Mouse (Mus musculus): Measurements from ENCODE around the gene Spata46. TPM values are rescaled to one million over a fixed set of nuclear protein-coding genes. Genes with fewer than 3 reads are reported as not detected.

The Spata46 gene
- polyA plus RNA-seq, 1 experiment from 2014 or later = 2.0 TPM

DNA sequence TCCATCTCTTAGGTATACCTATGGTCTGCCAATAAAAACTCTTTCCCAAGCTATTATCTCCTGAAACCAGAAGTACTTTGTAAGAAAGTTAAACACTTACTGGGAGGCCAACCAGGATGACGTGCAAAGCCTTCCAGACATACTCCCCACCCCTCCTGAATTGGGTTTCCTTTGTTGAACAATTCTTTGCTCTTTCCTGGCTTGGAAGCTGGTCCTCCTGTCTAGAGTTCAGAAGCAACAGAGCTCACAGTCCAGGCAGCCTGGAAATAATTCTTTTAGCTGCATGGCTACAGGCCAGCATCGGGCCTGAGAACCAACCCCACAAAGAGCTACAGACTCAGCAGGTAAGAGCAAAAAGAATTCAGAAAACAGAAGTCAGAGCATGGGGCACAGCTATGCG lies 37.7 kb downstream of the Spata46 start:
- no peaks in the 10 kb centered on the region for H3K36me3 ChIP-seq
- no peak overlapping the region for H3K4me2 ChIP-seq (replicated peaks)
- H3K27me3 ChIP-seq (replicated peaks) = no peaks in the 10 kb centered on the region
- WGBS = 81% methylated on average over 3 of the region's 3 CpGs
- no peak overlapping the region for H3K27ac ChIP-seq
- no peaks in the 10 kb centered on the region for H3K9me3 ChIP-seq
- H3K4me1 ChIP-seq = no peaks in the 10 kb centered on the region
- ATAC-seq (ENCODE audit: low FRiP score, low read depth) = no peak
- no peak overlapping the region for H3K9ac ChIP-seq
- no peak overlapping the region for H3K4me3 ChIP-seq

DNA sequence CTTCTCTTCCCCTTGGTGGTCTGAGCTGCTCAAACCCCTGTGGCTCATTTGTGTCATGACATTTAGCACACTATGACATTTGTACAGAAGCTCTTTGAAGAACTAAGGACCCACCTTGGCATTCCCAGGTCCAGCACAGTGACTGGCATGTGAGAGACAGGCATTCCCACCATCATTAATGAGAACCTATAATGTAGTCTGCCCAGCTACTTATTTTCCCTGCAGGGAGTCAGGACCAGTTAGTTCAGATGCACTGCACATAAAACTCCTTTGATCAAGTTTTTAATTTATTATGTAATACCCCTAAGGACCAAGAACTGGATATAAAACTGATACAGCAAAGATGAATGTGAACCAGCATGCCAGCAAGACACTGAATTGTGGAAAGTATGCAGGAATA lies 42.5 kb downstream of the Spata46 start:
- Histone ChIP-seq H3K9ac (no peak overlapping the region), H3K4me3 (no peak overlapping the region), H3K27ac (no peak overlapping the region), H3K4me2 (replicated peaks) (no peak overlapping the region), H3K36me3 (no peaks in the 10 kb centered on the region), H3K4me1 (no peaks in the 10 kb centered on the region), H3K9me3 (no peaks in the 10 kb centered on the region), H3K27me3 (replicated peaks) (no peaks in the 10 kb centered on the region)
- no peak for ATAC-seq (ENCODE audit: low FRiP score, low read depth)

- no peaks in the 10 kb centered on the region for H3K9me3 ChIP-seq
- H3K4me2 ChIP-seq (replicated peaks) = no peak overlapping the region
- WGBS = 80% methylated on average over 3 of the region's 3 CpGs
- H3K27me3 ChIP-seq (replicated peaks) = no peaks in the 10 kb centered on the region
- H3K27ac ChIP-seq = no peak overlapping the region
- H3K36me3 ChIP-seq = no peaks in the 10 kb centered on the region
- H3K9ac ChIP-seq = no peak overlapping the region
- no peak overlapping the region for H3K4me3 ChIP-seq
- no peak for ATAC-seq (ENCODE audit: low FRiP score, low read depth)
- H3K4me1 ChIP-seq = no peaks in the 10 kb centered on the region
These were observed 44.7 kb downstream of the Spata46 start for GRCm38 (mm10) chr1:170353335-170353734.

- no peaks in the 10 kb centered on the region for H3K4me1 ChIP-seq
- 79% methylated on average over 10 of the region's 10 CpGs for WGBS
- no peak for ATAC-seq (ENCODE audit: low FRiP score, low read depth)
- no peaks in the 10 kb centered on the region for H3K27me3 ChIP-seq (replicated peaks)
- H3K9me3 ChIP-seq = no peaks in the 10 kb centered on the region
- H3K4me3 ChIP-seq = no peak overlapping the region
- H3K27ac ChIP-seq = no peak overlapping the region
- no peak overlapping the region for H3K9ac ChIP-seq
- no peak overlapping the region for H3K4me2 ChIP-seq (replicated peaks)
- H3K36me3 ChIP-seq = no peaks in the 10 kb centered on the region
These were observed 51.7 kb downstream of the Spata46 start for GRCm38 (mm10) chr1:170360183-170360915.

Other genes with a start within 250 kb of the Spata46 start
- gene Ddr2, start 198.0 kb upstream of the Spata46 start, polyA plus RNA-seq (2016; fragmentation: Nextera tagmentation; extraction: Ambion mirVana) = 25.8 and 27.3 TPM in 2 replicates
- gene Uap1, start 133.8 kb upstream of the Spata46 start, polyA plus RNA-seq (2016; fragmentation: Nextera tagmentation; extraction: Ambion mirVana) = 69.8 TPM in 2 replicates
- 12.5 and 15.0 TPM in 2 replicates for gene Uhmk1, start 93.4 kb upstream of the Spata46 start, polyA plus RNA-seq (2016; fragmentation: Nextera tagmentation; extraction: Ambion mirVana)
- not detected in 2 replicates for gene Sh2d1b2, start 76.1 kb upstream of the Spata46 start, polyA plus RNA-seq (2016; fragmentation: Nextera tagmentation; extraction: Ambion mirVana)
- 0.11 TPM in 1 of 2 replicates, not detected in the other for gene Sh2d1b1, start 31.5 kb upstream of the Spata46 start, polyA plus RNA-seq (2016; fragmentation: Nextera tagmentation; extraction: Ambion mirVana)
- gene Gm7694, start 2.5 kb upstream of the Spata46 start, polyA plus RNA-seq (2016; fragmentation: Nextera tagmentation; extraction: Ambion mirVana) = 3.9 and 4.1 TPM in 2 replicates